Mouse (Mus musculus): ENCODE results near the gene Irak3.

- TF ChIP-seq CTCF (IDR thresholded peaks at IDR 0.05; ENCODE audit: control insufficient read depth, insufficient read depth, insufficient replicate concordance, low read depth, low read length) (no peak), POLR2A (IDR thresholded peaks at IDR 0.05; ENCODE audit: control insufficient read depth, low read depth, low read length) (no peak)
These were observed 90.1 kb downstream of the Irak3 start for GRCm38 (mm10) chr10:120111691-120112319.
